Mouse (Mus musculus) MEL (cell line): ENCODE measurements around the gene Tdrd3. TPM values are rescaled to one million over a fixed set of nuclear protein-coding genes. Genes with fewer than 3 reads are reported as not detected.

Experiments used
- DNase-seq: peaks from one replicate; pipeline ENCODE4 v3.0.0; 2011; ENCODE audit warnings: low read depth, low spot score
- H3K27ac ChIP-seq: 2 replicates; pipeline ENCODE4 v1.5.1; 2012; ENCODE audit warnings: low read depth, mild to moderate bottlenecking, control low read depth, low read length, moderate library complexity; ENCODE audit not compliant: control insufficient read depth
- H3K27me3 ChIP-seq, 2 experiments: fragments of 150-350 bp in 1 of 2; sonication (generic) in 1 of 2; 2 replicates each; pipeline ENCODE4 v1.6.1; 2012; ENCODE audit warnings: low read length in 2 of 2, mild to moderate bottlenecking in 2 of 2, improper control_type of control experiment in 1 of 2, moderate library complexity in 1 of 2; ENCODE audit not compliant: insufficient read depth in 2 of 2, control insufficient read depth in 1 of 2
- H3K36me3 ChIP-seq, 2 experiments: 2 replicates each; pipeline ENCODE4 v1.6.1; 2012 to 2014; ENCODE audit warnings: low read length in 2 of 2, improper control_type of control experiment in 1 of 2, inconsistent platforms in 1 of 2, mild to moderate bottlenecking in 1 of 2; ENCODE audit not compliant: insufficient read depth in 2 of 2, control insufficient read depth in 1 of 2
- H3K4me1 ChIP-seq, 2 experiments: fragments of 150-350 bp in 1 of 2; sonication (generic) in 1 of 2; 2 replicates each; pipeline ENCODE4 v1.6.1; 2012; ENCODE audit warnings: low read length in 2 of 2, improper control_type of control experiment in 1 of 2, mild to moderate bottlenecking in 1 of 2; ENCODE audit not compliant: insufficient read depth in 2 of 2, control insufficient read depth in 1 of 2
- H3K4me3 ChIP-seq, 2 experiments: fragments of 150-350 bp in 1 of 2; sonication (generic) in 1 of 2; 2 replicates each; pipeline ENCODE4 v1.5.1; 2012; ENCODE audit warnings: low read depth in 2 of 2, low read length in 2 of 2, mild to moderate bottlenecking in 2 of 2, moderate library complexity in 2 of 2, control low read depth in 1 of 2, improper control_type of control experiment in 1 of 2; ENCODE audit not compliant: control insufficient read depth in 1 of 2, insufficient read depth in 1 of 2
- H3K79me2 ChIP-seq: 2 replicates; pipeline ENCODE4 v1.6.1; 2012; ENCODE audit warnings: mild to moderate bottlenecking, low read length, moderate library complexity; ENCODE audit not compliant: control insufficient read depth, poor library complexity, insufficient read depth
- H3K9ac ChIP-seq: 2 replicates; pipeline ENCODE4 v1.6.1; 2012; ENCODE audit warnings: low read depth, mild to moderate bottlenecking, control low read depth, low read length, moderate library complexity; ENCODE audit not compliant: control insufficient read depth, poor library complexity, severe bottlenecking
- H3K9me3 ChIP-seq: fragments of 150-350 bp; sonication (generic); replicated peaks from 2 replicates; pipeline ENCODE4 v1.6.1; 2012; ENCODE audit warnings: mild to moderate bottlenecking, low read length, improper control_type of control experiment, moderate library complexity; ENCODE audit not compliant: insufficient read depth
- CHD1 ChIP-seq: IDR thresholded peaks from 2 replicates; pipeline ENCODE4 v1.6.1; 2012; ENCODE audit warnings: low read depth, mild to moderate bottlenecking, inconsistent platforms, low read length, improper control_type of control experiment
- CTCF ChIP-seq, 3 experiments: IDR thresholded peaks in 2 of 3; conservative IDR thresholded peaks in 1 of 3; 2 replicates each; pipeline ENCODE4 v1.5.1; 2011 to 2012; ENCODE audit warnings: low read length in 3 of 3, low read depth in 2 of 3, mild to moderate bottlenecking in 2 of 3, improper control_type of control experiment in 1 of 3, inconsistent platforms in 1 of 3, mixed read lengths in 1 of 3, moderate library complexity in 1 of 3; ENCODE audit not compliant: control insufficient read depth in 1 of 3, insufficient read depth in 1 of 3, poor library complexity in 1 of 3, severe bottlenecking in 1 of 3
- E2F4 ChIP-seq: IDR thresholded peaks from 2 replicates; pipeline ENCODE4 v1.6.1; 2011; ENCODE audit warnings: low read depth, low read length, improper control_type of control experiment, borderline replicate concordance
- ELF1 ChIP-seq: IDR thresholded peaks from 2 replicates; pipeline ENCODE4 v1.6.1; 2014; ENCODE audit warnings: low read depth, mild to moderate bottlenecking, inconsistent platforms, low read length, improper control_type of control experiment, moderate library complexity
- EP300 ChIP-seq, 2 experiments: IDR thresholded peaks; 2 replicates each; pipeline ENCODE4 v1.6.1; 2011; ENCODE audit warnings: improper control_type of control experiment in 2 of 2, low read length in 2 of 2, low read depth in 1 of 2, mild to moderate bottlenecking in 1 of 2
- GABPA ChIP-seq: IDR thresholded peaks from 2 replicates; pipeline ENCODE4 v1.6.1; 2012; ENCODE audit warnings: low read depth, mild to moderate bottlenecking, inconsistent platforms, low read length, improper control_type of control experiment, moderate library complexity
- GATA1 ChIP-seq: IDR thresholded peaks from 2 replicates; pipeline ENCODE4 v1.6.1; 2011; ENCODE audit warnings: low read depth, low read length, improper control_type of control experiment
- JUND ChIP-seq: IDR thresholded peaks from 2 replicates; pipeline ENCODE4 v1.6.1; 2011; ENCODE audit warnings: low read depth, mild to moderate bottlenecking, improper control_type of control experiment, low read length
- KAT2A ChIP-seq: conservative IDR thresholded peaks from 2 replicates; pipeline ENCODE4 v1.6.1; 2012; ENCODE audit warnings: low read depth, low read length, improper control_type of control experiment, inconsistent platforms
- MAX ChIP-seq: IDR thresholded peaks from 2 replicates; pipeline ENCODE4 v1.6.1; 2011; ENCODE audit warnings: low read length, improper control_type of control experiment
- MAZ ChIP-seq: IDR thresholded peaks from 2 replicates; pipeline ENCODE4 v1.6.1; 2012; ENCODE audit warnings: low read depth, mild to moderate bottlenecking, inconsistent platforms, low read length, improper control_type of control experiment
- MEF2A ChIP-seq: IDR thresholded peaks from 2 replicates; pipeline ENCODE4 v1.6.1; 2014; ENCODE audit warnings: low read depth, mild to moderate bottlenecking, inconsistent platforms, low read length, improper control_type of control experiment; ENCODE audit not compliant: poor library complexity, insufficient replicate concordance, severe bottlenecking; ENCODE audit errors: extremely low read depth
- MXI1 ChIP-seq: IDR thresholded peaks from 2 replicates; pipeline ENCODE4 v1.6.1; 2011; ENCODE audit warnings: mild to moderate bottlenecking, low read depth, low read length, improper control_type of control experiment
- MYB ChIP-seq: IDR thresholded peaks from 2 replicates; pipeline ENCODE4 v1.6.1; 2011; ENCODE audit warnings: mild to moderate bottlenecking, low read depth, low read length, improper control_type of control experiment
- NELFE ChIP-seq: IDR thresholded peaks from 2 replicates; pipeline ENCODE4 v1.6.1; 2011; ENCODE audit warnings: low read depth, low read length, improper control_type of control experiment
- NRF1 ChIP-seq: IDR thresholded peaks from 2 replicates; pipeline ENCODE4 v1.6.1; 2014; ENCODE audit warnings: low read depth, mild to moderate bottlenecking, inconsistent platforms, low read length, improper control_type of control experiment, moderate library complexity; ENCODE audit not compliant: poor library complexity, insufficient read depth, severe bottlenecking
- POLR2AphosphoS2 ChIP-seq: IDR thresholded peaks from 2 replicates; pipeline ENCODE4 v1.6.1; 2011; ENCODE audit warnings: low read length, improper control_type of control experiment
- POLR2AphosphoS5 ChIP-seq: IDR thresholded peaks from 2 replicates; pipeline ENCODE4 v1.6.1; 2012; ENCODE audit warnings: low read depth, borderline replicate concordance, mild to moderate bottlenecking, inconsistent platforms, low read length, moderate library complexity, mixed read lengths
- RAD21 ChIP-seq: IDR thresholded peaks from 2 replicates; pipeline ENCODE4 v1.6.1; 2011; ENCODE audit warnings: mild to moderate bottlenecking, low read depth, low read length, improper control_type of control experiment
- SIN3A ChIP-seq: IDR thresholded peaks from 2 replicates; pipeline ENCODE4 v1.6.1; 2012; ENCODE audit warnings: low read length, improper control_type of control experiment, inconsistent platforms
- SMC3 ChIP-seq: IDR thresholded peaks from 2 replicates; pipeline ENCODE4 v1.6.1; 2011; ENCODE audit warnings: low read depth, low read length, improper control_type of control experiment
- TCF12 ChIP-seq: IDR thresholded peaks from 2 replicates; pipeline ENCODE4 v1.6.1; 2014; ENCODE audit warnings: low read depth, mild to moderate bottlenecking, inconsistent platforms, low read length, improper control_type of control experiment, moderate library complexity
- USF2 ChIP-seq, 2 experiments: IDR thresholded peaks; 2 replicates each; pipeline ENCODE4 v1.6.1; 2011 to 2012; ENCODE audit warnings: improper control_type of control experiment in 2 of 2, low read length in 2 of 2, borderline replicate concordance in 1 of 2, inconsistent platforms in 1 of 2, low read depth in 1 of 2, mild to moderate bottlenecking in 1 of 2; ENCODE audit not compliant: insufficient read depth in 1 of 2
- ZC3H11A ChIP-seq: IDR thresholded peaks from 2 replicates; pipeline ENCODE4 v1.6.1; 2012; ENCODE audit warnings: low read depth, mild to moderate bottlenecking, inconsistent platforms, low read length, improper control_type of control experiment
- ZNF384 ChIP-seq: IDR thresholded peaks from 2 replicates; pipeline ENCODE4 v1.6.1; 2012; ENCODE audit warnings: low read depth, mild to moderate bottlenecking, inconsistent platforms, low read length, improper control_type of control experiment
- polyA plus RNA-seq, 2 experiments: library from polyadenylated mRNA; stranded (reverse) in 1 of 2; unstranded in 1 of 2; fragments of >175 nt in 1 of 2; fragments of >200 nt in 1 of 2; gene quantifications; 2 replicates each; pipeline versions ENCODE4 v1.2.1 to v1.2.4; 2012; ENCODE audit warnings: low replicate concordance in 2 of 2, low read depth in 1 of 2; ENCODE audit not compliant: insufficient read length in 2 of 2, insufficient read depth in 1 of 2, missing spikeins in 1 of 2
- total RNA-seq: library from RNA; depleted of rRNA; stranded (reverse); fragments of 300-350 nt; gene quantifications from 2 replicates; pipeline ENCODE4 v1.2.3, GENCODE M21; 2012

Gene Tdrd3
- total and polyA plus RNA-seq, 3 experiments: 22.5 to 22.6 TPM; not detected in 1

DNA sequence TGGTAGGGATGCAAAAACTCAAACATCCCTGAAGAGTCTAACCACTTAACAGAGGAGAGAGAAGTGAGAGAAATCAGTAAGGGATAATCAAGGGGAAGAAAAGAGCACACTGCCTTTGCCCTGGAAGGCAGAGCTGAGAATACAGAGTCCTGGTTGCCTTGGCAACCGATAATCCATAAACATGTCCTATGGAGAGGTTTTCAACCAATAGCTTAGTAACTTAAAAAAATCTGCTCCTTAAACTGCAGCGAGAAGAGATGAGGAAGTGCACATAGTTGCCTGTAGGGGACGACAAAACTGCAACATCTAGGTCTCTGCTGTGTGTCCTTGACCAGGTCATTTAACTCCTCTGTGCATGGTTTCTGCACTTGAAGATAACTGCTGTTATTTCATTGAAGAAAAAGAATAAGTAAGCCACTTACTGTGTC lies 150.6 kb downstream of the Tdrd3 start:
- peaks cover 3 to 10% of the 10 kb centered on the region in 2 experiments; a peak in 3 of 4 replicates for H3K4me1 ChIP-seq
- peak overlapping the region; percentile 60 for H3K9ac ChIP-seq
- TF ChIP-seq CTCF (IDR thresholded peaks at IDR 0.05 in 2 of 3, conservative IDR thresholded peaks at IDR 0.05 in 1 of 3; ENCODE audit: control insufficient read depth in 1 of 3, insufficient read depth in 1 of 3, low read depth in 2 of 3, low read length in 3 of 3, poor library complexity in 1 of 3, severe bottlenecking in 1 of 3): peak; percentile 68 to 100 (median 91)
- TF ChIP-seq MYB: no peak
- TF ChIP-seq RAD21: peak; percentile 90
- TF ChIP-seq MEF2A: no peak
- TF ChIP-seq E2F4: no peak
- no peak for TF ChIP-seq NRF1
- peak; percentile 52; the same call in 1 of the 2 replicates for TF ChIP-seq ELF1
- no peak for TF ChIP-seq USF2 (IDR thresholded peaks at IDR 0.05; ENCODE audit: borderline replicate concordance in 1 of 2, insufficient read depth in 1 of 2, low read depth in 1 of 2, low read length in 2 of 2)
- no peak for TF ChIP-seq POLR2AphosphoS5
- no peak for TF ChIP-seq MAZ
- TF ChIP-seq GATA1: 0 out of 2 replicates have a peak, but pooled peaks have one; percentile 29
- no peak for TF ChIP-seq CHD1
- peak; percentile 77 for TF ChIP-seq ZNF384
- TF ChIP-seq SIN3A: no peak; the same call in 1 of the 2 replicates
- no peak for TF ChIP-seq TCF12
- no peak; the same call in 1 of the 2 replicates for TF ChIP-seq MXI1
- TF ChIP-seq EP300 (IDR thresholded peaks at IDR 0.05; ENCODE audit: low read depth in 1 of 2, low read length in 2 of 2): peak in 1 of 2 experiments; percentile 7; a peak in 1 of 4 replicates
- no peak for TF ChIP-seq NELFE
- TF ChIP-seq GABPA: no peak
- peak; percentile 74 for TF ChIP-seq ZC3H11A
- TF ChIP-seq JUND: no peak
- TF ChIP-seq SMC3: peak; percentile 79
- no peak for TF ChIP-seq KAT2A
- TF ChIP-seq POLR2AphosphoS2: no peak
- no peak for TF ChIP-seq MAX
- peak overlapping the region; percentile 62 to 73 for H3K4me3 ChIP-seq
- DNase-seq: peak; percentile 89
- H3K27me3 ChIP-seq: no peaks in the 10 kb centered on the region
- no peaks in the 10 kb centered on the region for H3K9me3 ChIP-seq
- H3K36me3 ChIP-seq: peaks cover 0 to 8% of the 10 kb centered on the region in 2 experiments; a peak in 2 of 4 replicates
- peak overlapping the region; percentile 37 for H3K27ac ChIP-seq
- H3K79me2 ChIP-seq: no peaks in the 10 kb centered on the region
